Mouse (Mus musculus) kidney, postnatal 10 days (tissue): ENCODE data around the gene Btg1-ps2.
"Not testable (repeated sequence)": the region's sequence is repeated elsewhere in the genome, so short reads cannot be mapped to it uniquely, and the experiment has no call there.

Experiments used
- DNase-seq: peaks from one replicate; pipeline ENCODE4 v3.0.0; 2021; ENCODE audit warnings: mixed read lengths

The Btg1-ps2 gene

DNA sequence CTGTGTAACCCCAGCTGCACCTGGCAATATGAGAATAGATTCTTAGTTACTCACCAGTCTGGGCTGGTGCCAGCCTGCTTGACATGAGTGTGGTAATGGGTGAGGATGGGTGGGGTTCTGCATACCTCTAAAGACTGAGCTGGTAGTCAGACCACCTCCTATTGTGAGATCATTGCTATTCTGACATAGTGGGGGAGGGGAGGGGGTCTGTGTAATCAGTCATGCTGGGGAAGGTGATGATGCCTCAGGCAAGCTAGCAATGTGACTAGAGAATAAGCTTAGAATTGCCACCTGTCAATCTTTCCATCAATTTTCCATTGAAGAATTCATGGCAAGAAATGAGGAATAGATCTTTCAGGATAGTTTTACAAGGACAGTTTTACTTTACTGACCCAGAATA, at the start of gene Btg1-ps2:
Gene Btg1-ps2 (minus strand): TSS at position 101 of the 400 bp plus-strand sequence.
- DNase-seq, result not testable (repeated sequence)

DNA sequence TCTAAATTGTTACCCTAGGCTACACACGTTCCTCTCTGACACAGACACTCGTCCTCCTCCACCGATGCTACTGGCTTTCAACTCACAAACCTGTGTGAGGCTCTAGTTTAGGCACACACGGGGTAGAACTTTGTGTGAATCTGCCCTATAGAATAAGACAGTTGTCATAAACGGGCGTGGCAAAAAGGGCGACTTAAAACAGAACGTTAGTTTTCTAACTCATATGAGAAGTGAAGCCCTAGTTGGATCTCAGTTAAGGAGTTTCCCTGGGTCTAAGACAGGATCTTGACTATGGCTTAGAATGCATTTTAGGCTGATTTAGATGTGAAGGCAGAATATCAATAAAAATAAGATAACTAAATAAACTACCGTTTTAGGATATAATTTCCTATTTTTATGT, 42.1 kb upstream of the Btg1-ps2 start, which contains the start of gene Rhox11:
Gene Rhox11 (minus strand): TSS at position 101 of the 400 bp plus-strand sequence.
- DNase-seq, result no peak

DNA sequence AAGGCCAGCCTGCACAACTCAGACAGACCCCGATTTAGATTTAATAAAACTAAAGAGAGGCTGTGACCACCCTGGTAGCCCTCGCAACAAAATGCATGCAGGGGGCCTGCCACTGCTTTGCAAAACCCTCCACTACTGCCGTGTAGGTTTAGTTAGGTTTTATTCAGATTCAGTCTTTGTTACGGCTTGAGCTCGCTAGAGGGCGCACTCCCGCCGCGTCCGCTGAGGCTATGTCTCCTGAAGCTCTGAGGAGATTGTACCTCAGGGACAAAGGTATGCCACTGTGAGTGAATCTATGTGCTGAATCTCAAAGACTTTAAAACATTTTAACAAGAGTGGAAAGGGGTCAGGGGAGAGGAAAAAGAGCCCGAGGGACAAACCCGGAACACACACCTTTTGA, 41.3 kb upstream of the Btg1-ps2 start:
- peak; percentile 68 for DNase-seq

DNA sequence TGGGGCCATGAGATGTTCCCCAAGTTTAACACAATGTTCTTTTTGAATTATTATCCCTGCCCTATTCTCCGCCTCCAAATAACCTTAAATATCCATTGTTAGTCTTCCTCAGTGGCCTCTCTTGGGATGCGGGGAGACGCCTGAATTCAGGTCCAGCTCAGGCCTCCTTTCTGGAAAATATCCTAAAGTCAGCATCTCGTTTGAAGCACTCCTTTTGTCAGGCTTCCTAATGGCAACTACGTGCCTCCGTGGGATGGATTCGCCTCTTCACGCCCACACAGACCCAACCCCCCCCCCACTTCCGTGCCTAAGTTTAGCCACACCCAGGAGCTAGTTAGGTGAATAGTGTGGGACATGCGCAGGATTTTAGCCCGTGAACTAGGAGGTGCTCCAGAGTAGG, 23.3 kb upstream of the Btg1-ps2 start, which contains the start of gene Rhox10:
Gene Rhox10 (plus strand): TSS at position 301 of the 400 bp plus-strand sequence.
- DNase-seq, result no peak

DNA sequence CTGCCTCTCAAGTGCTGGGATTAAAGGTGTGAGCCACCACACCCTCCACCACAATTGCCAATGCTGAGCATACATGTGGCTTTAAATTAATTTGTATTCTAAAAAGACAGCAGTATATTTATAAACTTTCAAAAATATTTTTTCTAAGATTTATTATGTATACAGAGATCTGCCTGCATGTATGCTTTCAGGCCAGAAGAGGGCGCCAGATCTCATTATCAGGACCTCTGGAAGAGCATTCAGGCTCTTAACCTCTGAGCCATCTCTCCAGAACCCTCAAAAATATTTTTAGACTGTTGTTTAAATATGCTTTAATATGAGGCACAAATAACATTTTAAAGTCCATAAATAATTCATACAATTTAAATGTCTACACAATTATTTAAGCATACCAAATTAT, 18.6 kb upstream of the Btg1-ps2 start:
- peak; percentile 12 for DNase-seq

DNA sequence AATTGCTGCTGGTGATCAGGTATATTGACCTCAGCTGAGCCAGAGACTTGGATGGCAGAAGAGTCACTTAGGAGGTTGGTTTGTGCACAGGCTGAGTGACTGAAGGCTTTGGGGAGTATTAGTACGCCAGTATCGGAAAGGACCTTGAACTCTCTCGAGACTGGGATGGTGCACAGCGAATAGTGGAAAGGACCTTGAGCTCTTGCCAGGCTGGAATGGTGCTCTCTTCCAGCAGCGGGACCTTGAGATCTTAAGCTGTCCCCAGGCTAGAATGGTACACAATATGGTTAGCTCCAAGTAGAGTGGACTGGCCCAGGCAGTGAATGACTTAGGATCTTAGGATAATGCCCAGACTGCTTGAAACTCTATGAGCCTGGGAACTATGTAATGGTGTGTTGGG, 3.2 kb downstream of the Btg1-ps2 start:
- DNase-seq, result no peak

DNA sequence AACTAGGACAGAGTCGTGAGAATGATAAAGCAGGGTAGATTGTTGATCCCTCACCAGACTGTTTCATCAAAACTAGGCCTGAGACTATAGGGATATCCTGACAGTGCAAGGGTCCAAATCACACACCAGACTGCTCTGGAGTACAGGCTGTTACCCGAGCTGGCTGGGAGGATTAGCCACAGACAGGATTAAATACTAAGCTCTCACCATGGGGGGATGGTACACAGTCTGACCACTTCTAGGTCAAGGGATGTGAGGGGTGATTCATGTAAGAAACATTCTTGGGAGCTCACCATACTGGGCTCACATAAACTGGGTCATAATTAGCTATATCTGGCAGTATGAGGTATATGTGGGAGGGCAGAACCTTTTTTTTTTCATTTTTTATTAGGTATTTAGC, 9.1 kb downstream of the Btg1-ps2 start:
- DNase-seq, result no peak

DNA sequence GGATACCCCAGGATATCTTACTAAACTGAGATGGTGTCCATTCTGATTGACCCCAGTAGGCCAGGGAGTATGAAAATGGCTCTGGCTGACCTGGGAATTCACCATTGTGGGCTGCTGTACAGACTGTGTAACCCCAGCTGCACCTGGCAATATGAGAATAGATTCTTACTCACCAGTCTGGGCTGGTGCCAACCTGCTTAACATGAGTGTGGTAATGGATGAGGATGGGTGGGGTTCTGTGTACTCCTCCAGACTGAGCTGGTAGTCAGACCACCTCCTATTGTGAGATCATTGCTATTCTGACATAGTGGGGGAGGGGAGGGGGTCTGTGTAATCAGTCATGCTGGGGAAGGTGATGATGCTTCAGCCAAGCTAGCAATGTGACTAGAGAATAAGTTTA, 24.3 kb downstream of the Btg1-ps2 start, which contains the start of gene Btg1-ps1:
Gene Btg1-ps1 (minus strand): TSS at position 219 of the 400 bp plus-strand sequence.
- not testable (repeated sequence) for DNase-seq

DNA sequence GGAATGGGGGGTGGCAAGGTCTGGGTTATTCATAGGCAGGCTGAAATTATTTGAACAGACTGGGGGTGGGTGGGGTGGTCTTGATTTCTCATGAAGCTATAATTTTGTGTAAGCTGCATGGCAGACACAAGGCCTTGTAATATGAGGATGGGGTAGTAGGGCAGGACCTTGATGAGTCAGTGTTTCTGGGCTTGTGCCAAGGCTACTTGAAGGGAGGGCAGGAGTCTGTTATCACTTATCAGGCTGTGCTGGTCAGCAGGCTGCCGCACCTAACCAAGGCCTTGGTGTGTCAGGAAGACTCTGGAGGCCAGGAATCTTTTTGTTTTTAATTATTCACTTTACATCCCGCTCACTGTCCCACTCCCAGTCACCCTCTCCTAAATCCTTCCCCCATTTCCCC, 34.2 kb downstream of the Btg1-ps2 start:
- DNase-seq, result no peak
